Mouse (Mus musculus) c-Kit-positive CD71-positive TER-119-positive erythroid progenitor cells, embryonic 14.5 days (primary cell): Measurements from ENCODE around the gene Grid2.

Experiments
- DNase-seq: peaks from one replicate; pipeline ENCODE4 v3.0.0-alpha.2; 2013; ENCODE audit warnings: low spot score

The Grid2 gene

DNA sequence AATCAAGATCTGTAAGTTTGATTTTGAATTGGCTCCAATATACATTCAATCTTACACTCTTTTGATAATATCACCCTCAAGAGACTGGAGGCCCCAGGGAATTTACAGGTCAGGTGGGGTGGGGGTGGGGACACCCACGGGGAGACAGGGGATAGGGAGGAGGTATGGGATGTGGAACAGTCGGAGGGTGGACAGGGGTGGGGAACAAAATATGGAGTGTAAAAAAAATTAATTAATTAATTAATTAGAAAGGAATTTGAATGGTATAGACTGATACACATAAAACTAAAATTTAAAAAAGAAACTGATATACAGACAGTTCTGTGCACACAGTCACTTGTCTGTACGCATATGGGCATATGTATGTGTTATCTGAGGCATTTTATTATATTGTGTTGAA, 380.3 kb downstream of the Grid2 start:
- DNase-seq, result no peak

DNA sequence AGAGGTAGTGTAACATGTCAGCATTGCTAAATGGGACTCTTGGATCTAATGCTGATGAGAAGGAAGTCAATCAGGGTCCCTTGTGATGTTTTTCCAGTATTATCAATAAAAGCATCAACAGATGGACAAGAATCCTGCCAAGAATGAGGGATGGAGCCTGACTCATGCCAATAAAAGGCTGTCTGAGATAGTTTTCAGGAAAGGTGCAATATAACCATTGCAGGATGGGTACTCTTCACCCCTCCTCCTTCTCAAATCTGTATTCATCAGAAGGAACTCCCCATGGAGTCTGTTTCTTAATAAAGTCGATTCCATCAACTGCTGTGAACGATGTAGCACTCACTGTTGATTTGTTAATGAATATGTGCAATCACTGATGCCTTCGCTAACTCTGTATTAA, 403.7 kb downstream of the Grid2 start:
- no peak for DNase-seq

DNA sequence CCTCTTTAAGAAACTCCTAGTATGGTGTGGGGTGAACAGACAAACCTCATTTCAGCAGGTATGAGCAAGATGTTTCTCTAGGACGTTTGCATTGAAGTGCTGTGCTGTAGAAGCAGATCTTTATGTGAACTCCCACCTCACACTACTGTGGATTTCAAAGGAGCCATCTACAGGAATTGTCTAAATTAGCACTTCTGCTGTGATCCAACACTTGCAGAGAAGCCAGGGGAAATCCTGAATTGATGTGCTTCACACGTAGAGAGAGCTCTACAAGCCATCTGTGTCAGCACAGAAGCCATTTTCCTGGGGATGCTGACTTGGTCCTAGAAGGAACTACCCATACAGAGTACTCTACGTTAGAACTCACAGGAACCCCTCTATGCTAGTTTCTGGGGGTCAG, 430.0 kb downstream of the Grid2 start:
- DNase-seq, result no peak

DNA sequence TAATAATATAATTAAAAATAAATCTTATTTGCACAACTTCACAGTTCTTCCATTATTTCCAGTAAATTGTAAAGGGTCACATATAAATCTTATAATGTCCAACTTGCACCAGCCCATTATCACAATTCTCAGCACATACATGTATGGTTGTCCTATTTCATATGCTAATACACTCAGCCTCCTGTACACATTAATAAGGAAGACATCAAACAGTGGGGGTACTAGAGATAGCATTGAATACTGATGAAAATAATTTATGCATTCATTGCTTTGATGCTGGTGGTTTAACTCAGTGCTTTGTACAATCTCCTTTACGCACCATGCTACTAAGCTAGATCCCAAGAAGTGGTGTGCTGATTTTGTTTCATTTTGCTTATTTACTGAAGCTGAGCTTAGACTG, 446.0 kb downstream of the Grid2 start:
- no peak for DNase-seq

DNA sequence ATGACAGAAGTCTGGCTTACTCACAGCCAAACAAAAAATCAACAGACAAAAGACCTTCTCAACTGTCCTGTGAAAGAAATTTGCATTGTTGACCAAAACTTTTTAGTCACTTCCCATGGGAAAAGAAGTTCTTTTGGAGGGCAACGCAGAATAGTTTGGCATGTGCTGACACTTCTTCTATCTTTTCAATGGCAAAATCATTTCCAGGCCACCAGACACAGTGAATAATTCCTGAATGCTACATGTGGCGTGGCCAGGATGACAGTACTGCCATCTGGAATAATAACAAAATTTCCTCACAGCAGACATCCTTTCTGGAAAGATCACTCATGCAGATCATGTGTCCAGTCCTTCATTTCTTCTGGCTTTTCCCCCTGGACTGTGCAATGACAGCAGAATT, 478.1 kb downstream of the Grid2 start:
- DNase-seq, result no peak

DNA sequence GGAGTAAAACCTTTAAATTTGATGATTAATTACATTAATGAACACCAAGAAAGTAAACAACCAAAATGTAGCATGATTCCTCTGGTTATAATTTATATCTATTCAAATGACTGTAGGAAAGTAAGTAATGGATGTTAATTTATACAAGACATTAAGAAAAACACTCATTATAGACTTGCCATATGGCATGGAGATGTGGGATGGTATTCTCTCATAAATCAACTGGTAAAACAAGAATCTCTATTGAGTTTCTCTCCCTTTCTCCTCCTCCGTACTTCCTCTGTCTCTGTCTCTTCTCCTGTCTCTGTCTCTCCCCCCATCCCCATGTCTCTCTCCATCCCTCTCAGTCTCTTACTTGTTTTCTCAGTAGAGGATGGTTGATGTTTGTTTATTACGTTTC, 506.9 kb downstream of the Grid2 start:
- DNase-seq, result no peak

DNA sequence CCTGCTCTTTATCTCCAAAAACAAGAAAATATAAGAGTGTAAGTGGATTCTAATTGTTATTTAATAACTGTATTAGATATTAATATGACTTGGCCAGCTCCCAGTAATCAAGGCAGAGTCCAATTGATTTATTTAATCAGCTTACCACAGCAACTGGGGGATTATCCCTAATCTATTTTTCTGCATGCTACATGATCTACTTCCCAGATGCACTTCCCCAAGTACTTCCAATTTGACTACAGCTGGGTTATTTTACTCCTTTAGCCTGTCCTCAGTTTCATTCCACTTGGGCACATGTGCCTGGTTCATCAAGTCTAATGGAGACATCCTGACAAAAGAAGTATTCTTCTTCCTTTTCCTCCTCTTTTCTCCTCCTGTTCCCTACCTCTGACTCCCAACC, 539.0 kb downstream of the Grid2 start:
- no peak for DNase-seq

DNA sequence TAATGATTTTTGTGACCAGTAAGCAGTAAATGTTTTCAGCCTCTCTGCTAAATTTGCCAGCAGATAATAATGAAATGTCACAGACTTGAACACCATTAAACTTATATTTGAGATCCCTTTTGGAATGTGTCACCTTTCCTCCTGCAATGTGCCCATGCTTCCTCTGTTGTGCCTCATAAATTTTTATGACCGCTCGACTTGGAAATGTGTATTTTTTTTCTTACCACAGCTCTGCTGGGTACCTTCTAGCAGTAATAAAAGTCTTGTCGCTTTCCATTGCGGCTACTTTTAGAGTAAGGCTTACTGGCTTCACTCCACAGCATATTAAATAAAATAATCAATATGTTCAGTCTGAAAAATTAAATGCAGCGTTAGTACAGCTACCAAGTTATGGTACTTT, 564.6 kb downstream of the Grid2 start:
- no peak for DNase-seq

DNA sequence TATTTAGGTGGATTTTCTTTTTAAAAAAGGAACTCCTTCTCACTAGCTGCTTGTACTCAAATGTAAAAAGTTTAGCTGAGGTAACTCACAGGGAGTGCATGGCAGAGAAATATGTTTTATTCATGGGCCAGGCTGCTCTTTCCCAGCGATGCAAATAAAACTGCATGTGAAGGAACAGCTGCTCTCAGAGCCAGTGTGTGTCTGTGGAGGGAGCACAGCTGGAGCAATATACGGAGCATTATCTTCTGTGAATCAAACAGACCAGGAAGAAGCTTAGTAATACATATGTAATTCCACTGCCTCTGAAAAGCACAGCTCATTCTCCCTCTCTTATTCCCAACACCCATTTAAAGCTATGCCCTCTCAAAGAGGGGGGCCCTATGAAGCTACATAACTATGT, 607.0 kb downstream of the Grid2 start:
- no peak for DNase-seq

DNA sequence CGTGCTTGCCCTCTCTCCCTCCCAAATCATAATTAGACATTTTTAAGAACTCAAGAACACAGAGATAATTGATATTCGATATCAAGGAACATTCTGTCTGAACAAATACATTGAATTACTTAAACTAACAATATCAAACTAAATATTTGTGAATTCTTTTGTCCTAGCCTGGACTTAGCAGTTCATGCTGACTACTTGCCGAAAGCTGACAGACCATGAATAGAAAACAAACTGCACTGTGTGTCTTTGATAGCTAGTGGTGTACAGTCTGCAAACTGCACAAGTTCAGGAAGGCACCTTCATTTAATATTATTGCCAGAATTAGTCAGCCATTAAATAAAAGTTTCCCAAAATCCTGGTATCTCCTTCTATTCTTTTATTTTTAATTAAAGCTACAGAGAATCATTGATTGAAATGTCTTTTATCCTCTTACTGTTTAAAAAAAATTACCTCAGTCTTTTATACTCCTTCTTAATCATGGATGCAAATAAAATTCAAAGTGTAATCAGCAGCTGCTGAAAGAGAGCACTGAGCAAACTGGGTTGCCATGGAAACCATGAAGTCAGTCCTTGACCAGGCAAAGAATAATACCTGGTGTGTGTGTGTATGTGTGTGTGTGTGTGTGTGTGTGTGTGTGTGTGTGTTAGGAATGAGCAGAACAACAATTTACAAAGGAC, 621.5 kb downstream of the Grid2 start:
- no peak for DNase-seq

DNA sequence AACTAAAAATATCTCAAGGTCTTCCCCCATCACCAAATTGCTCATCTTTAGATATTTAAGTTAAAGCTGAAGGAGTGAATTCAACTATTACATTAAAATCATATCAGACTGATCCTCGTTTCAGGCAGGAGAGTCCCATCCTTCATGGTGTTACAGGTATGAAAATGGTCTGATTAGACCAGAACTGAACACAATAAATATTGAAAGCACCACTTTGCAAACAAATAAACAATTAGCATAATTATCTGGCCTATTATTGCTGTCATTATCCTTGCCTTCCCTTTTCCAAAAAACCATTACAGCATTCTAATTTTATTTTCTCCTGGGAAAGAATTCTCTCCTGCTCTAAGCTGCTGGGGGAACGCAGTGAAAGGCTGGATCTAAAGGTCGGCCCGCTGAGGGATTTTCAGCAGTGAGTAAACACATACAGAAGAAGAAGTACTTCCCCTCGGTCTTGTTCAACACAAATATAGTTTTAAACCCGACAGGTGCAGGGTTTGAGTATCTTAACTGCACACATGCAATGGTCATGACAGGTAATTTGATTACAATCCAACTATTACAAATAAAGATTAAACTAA, 622.2 kb downstream of the Grid2 start:
- no peak for DNase-seq

DNA sequence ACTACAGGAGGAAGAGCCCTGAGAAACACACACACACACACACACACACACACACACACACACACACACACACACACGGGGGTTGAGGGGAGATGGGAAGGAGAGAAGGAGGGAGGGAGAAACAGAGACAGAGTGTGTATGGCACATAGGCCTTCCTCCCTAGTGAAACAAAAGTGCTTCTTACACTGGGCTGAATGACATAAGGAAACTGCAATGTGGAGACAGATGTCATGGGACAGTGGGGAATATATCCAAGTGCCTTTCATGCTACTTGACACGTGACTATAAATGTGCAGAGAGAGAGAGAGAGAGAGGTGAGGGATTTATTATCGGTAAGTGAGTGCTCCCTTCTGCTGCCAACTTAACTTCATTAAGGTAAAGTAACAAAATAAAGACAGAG, 639.0 kb downstream of the Grid2 start:
- DNase-seq, result no peak

DNA sequence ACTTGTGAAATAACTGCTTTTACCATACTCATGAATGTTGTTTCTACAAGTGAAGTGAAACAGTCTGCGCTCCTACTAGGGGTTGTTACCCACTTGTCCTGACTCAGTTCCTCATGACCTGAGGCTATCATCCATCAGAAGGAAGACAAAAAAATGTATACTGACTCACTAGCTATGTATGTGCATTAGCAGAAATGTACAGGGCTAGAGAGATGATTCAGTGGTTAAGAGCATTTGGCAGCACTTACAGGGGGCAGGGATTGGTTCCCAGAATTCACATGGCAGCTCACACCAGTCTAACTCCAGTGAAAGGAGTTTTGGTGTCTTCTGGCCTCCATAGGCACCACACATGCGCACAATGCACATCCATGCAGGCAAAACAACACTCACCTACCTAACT, 642.5 kb downstream of the Grid2 start:
- no peak for DNase-seq

DNA sequence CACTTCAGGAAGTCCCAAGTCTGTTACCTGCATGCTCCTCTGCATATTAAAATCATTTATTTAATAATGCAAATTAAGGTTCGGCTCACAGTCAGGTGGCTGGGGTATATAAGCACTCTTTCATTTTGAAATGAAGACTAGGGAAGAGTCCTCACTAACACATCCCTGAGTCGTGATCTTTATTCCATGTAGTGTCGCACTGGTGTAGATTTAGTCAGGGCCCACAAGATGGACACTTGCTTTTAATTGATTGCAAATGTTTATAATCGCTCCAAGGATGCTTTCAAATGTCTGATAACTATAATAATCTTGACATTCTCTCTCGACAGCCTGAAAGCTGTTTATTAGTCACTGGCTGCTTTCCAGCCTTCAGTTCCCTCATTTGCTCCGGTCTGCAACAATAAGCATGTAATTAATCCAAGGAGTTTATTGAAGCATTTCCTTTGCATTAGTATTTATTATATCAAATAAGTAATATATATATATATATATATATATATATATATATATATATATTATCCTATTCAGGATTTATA, 661.4 kb downstream of the Grid2 start:
- no peak for DNase-seq

DNA sequence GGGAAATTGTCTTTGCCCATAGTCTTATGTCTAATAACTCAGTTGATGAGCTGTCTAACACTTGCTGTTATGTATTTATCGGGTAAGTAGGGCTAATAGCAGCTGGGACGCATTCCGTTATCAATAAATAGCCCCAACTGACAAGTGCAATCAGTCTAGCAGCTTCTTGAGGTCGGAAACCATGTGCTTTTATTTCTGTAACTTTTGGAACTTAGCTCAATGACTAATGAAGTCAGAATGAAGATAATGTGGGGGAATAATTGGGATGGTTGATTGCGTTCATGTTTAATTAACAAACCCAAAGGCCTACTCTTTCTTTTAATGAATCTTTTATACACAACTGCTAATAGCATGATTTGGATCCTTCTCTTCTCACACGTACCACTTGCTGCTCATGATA, 666.3 kb downstream of the Grid2 start:
- DNase-seq, result no peak

DNA sequence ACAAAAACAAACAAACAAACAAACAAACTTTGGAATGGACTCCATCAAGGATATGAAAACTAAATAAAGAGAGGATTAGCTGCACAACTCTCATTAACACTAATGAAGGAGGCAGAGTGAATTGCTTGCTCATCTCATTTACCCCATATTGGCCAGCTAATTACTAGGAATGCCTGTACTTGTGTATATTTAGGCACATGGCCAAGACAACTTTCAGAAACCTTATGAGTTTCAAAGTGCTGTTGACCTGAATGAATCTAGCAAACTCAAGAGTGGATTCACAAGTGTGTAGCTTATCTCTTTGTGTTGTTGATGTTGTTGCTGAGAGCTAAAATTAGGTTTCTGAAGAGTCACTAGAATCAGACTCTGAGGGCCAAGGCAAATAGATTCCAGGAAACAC, 675.5 kb downstream of the Grid2 start:
- no peak for DNase-seq

DNA sequence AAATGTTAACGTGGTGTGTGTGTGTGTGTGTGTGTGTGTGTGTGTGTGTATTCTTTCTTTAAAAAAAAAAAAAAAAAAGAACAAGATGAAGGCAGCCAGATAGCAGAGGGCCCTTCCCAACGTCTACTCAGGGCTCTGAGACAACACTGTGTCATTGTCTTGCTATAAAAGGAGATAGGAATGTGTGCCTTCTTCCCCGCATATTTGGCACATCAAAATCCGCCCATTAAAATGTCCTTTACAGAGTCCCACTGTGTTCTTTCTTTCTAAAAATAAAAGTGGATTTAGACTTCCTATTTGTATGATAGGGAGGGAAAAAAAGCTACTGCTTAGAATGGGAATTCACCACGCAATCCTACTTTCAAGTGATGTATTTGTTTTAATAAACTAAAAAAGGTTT, 691.0 kb downstream of the Grid2 start:
- DNase-seq, result no peak

DNA sequence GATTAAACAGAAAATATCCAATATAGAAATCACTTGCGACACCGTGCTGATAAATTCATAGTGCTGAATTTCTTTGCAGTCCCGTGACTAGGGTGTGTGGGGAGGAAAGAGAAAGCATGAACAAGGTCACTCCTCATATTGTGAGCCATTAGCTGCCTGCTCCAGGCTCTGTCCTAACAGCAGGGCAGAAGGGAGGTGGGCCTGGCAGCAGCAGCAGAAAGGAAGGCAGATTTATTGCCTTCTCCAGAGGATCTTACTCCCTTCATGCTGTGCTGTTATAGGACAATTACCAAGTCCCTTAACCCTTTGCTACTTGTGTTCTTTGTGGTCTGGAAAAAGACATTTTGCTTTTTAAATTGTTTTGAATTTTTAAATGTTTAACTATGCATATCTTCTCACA, 708.1 kb downstream of the Grid2 start:
- DNase-seq, result no peak

DNA sequence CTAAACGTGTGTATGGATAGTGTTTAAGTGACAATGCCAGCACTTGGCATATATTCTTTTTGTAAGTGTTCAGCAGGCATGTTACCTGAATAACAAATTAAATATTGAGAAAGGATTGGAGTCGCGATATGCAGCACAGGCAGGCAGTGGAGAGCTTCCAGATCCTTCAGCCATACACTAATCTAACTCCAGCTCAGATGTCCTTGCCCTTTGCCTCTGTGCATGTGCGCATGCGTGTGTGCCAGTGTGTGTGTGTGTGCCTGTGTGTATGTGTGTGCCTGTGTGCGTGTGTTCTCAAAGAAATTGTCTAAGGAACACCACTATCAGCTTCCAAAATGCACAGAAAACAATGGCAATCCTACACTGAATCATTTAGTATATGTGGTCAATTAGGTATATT, 708.6 kb downstream of the Grid2 start:
- DNase-seq, result no peak

DNA sequence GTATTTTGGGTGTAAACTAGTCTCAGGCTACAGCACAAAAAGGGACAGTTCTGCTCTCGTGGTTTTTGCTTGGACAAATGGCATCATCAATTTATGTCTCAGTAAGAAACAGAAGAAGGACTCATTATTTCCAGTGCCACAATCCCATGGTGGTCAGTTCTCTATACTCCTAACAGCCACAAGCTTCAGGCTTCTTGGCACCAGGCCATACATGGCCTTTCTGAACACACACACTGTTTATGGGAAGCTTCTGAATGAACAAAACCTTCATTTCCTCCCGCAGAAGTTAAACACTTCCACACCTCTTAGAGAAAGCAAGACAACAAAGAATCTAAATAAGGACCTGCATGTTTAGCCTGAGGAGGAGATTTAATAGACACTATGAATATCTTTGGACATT, 709.1 kb downstream of the Grid2 start:
- DNase-seq, result no peak

DNA sequence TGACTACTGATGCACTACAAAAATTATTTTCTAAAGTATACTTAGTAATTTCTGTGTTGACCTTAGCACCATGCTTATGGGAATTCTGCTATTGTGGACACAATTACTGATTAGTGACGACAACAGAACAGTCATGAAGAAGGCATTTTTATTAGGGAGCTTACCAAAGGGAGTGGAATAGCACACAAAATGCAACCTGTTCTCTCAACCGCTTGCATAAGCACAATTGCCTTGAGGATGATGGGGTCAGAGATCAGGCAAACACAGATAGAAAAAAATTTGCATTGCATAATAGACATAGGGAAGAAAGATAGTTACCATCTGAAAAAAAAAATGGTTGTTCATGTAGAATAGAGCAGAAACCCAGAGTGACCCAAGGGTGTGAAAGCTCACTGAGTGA, 790.4 kb downstream of the Grid2 start:
- no peak for DNase-seq

DNA sequence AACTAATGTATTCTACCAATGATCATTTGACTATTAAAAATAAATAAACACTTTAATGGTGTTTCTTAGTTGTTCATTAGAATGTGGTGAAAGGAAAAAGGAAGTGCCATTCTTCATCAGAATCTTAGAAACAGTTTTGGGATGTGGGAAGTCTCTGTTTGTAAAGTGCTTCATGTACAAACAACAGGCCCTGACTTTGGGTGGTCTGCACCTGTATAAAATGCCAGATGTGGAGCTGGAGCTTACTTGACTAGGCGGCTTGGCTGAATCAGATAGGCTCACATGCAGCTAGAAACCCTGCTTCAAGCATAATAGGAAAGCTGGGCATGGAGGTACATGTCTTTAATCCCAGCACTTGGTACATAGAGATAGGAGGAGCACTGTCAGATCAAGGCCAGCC, 791.1 kb downstream of the Grid2 start:
- DNase-seq, result no peak

DNA sequence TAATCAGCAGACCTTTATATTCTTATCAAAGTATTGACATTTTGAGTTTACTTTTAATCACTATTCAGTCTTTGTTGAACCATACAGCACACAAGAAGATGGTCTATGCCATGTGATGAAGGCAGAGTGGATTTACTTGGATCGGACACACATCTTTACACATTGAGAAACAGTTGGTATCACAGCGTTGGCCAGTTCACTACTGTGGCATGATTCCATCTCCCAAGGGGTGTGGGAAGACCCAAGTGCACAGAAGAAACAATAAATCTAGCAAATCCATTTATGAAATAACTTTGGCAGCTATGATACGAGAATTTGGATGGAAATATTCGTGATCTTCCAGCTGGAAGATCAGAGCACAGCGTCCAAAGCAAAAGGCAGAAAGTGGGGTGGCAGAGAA, 792.3 kb downstream of the Grid2 start:
- no peak for DNase-seq

DNA sequence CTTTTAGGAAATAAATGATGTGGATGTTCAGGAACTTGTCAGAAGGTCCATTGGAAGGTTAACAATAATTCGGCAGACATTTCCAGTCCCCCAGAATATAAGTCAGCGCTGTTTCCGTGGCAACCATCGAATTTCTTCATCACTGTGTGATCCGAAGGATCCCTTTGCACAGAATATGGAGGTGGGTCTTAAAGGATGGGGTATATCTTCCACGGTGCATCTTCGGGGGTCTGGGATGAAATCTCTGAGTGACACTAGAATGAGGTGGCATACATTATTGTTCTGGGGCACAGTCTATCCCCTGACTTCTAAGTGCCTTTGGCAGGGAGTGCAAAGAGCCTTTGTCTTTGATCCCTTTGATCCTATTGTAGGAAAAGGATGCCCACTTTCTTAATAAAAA, 808.2 kb downstream of the Grid2 start:
- DNase-seq, result no peak
